Comparison of ENCODE assay signal across 19 mouse cellular contexts in the genomic region with DNA sequence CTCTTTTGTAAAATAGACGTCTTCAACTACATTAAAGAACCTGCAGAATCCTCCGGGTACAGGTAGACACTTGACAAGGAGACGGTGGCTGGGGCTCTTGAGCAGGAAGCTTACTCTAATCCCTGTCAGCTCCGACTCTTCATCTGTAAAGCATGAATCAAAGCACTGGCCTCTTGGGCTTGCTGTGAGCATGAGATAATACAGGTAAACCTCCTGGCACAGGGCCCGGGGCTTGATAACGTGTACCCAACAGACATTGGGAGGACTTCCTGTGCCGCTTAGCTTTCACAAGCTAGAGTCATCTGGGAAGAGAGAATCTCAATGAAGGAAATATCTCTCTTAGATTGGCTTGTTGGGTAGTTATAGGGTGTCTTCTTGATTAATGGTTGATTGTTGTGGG. TPM values are rescaled to one million over a fixed set of nuclear protein-coding genes. Genes with fewer than 3 reads are reported as not detected.
DNase-seq lines count a peak whose midpoint lies in the region; ATAC-seq lines count a peak whose summit lies in the region.
"Had no signal": no experiment of that assay in that cellular context is flagged by ENCODE, and none has a peak within 500 bp of the region (broad histone marks: within the 10 kb centered on the region; RNA-seq: fewer than 3 reads in every experiment).

No protein-coding gene starts in this region.

- no peaks in the 10 kb centered on the region for H3K36me3 ChIP-seq in embryonic facial prominence, embryonic 14.5 days (ENCODE audit: control insufficient read depth, insufficient read depth, low read length)
- H3K36me3 ChIP-seq in embryonic facial prominence, embryonic 10.5 days (replicated peaks) = no peaks in the 10 kb centered on the region
- no peaks in the 10 kb centered on the region for H3K36me3 ChIP-seq in liver, embryonic 12.5 days
- H3K36me3 ChIP-seq in hindbrain, embryonic 14.5 days (replicated peaks; ENCODE audit: control insufficient read depth, insufficient read depth) = no peaks in the 10 kb centered on the region
- H3K36me3 ChIP-seq: heart, embryonic 10.5 days; hindbrain, embryonic 13.5 days; kidney, embryonic 15.5 days; limb, embryonic 12.5 days; midbrain, embryonic 12.5 days had no signal

- no peak overlapping the region for H3K27ac ChIP-seq in embryonic facial prominence, embryonic 14.5 days (replicated peaks; ENCODE audit: low read depth, low read length)
- no peak overlapping the region for H3K27ac ChIP-seq in embryonic facial prominence, embryonic 10.5 days (replicated peaks)
- 0 out of 2 replicates have a peak overlapping the region, but pooled peaks have one; percentile 20 for H3K27ac ChIP-seq in liver, embryonic 12.5 days
- no peak overlapping the region for H3K27ac ChIP-seq in hindbrain, embryonic 14.5 days
- H3K27ac ChIP-seq: heart, embryonic 10.5 days; hindbrain, embryonic 13.5 days; kidney, embryonic 15.5 days; limb, embryonic 12.5 days; midbrain, embryonic 12.5 days had no signal

- no peak overlapping the region for H3K4me3 ChIP-seq in embryonic facial prominence, embryonic 14.5 days (ENCODE audit: low read depth, low read length)
- H3K4me3 ChIP-seq in embryonic facial prominence, embryonic 10.5 days = no peak overlapping the region
- no peak overlapping the region for H3K4me3 ChIP-seq in liver, embryonic 12.5 days
- H3K4me3 ChIP-seq in hindbrain, embryonic 14.5 days (replicated peaks; ENCODE audit: low read length) = no peak overlapping the region
- H3K4me3 ChIP-seq: heart, embryonic 10.5 days; hindbrain, embryonic 13.5 days; kidney, embryonic 15.5 days; limb, embryonic 12.5 days; midbrain, embryonic 12.5 days had no signal

- H3K27me3 ChIP-seq in embryonic facial prominence, embryonic 14.5 days (replicated peaks; ENCODE audit: control insufficient read depth, insufficient read depth, low read length) = no peaks in the 10 kb centered on the region
- no peaks in the 10 kb centered on the region for H3K27me3 ChIP-seq in embryonic facial prominence, embryonic 10.5 days (replicated peaks; ENCODE audit: low read depth, poor library complexity, severe bottlenecking)
- H3K27me3 ChIP-seq in liver, embryonic 12.5 days (replicated peaks) = peaks cover 64% of the 10 kb centered on the region
- no peaks in the 10 kb centered on the region for H3K27me3 ChIP-seq in hindbrain, embryonic 14.5 days (ENCODE audit: control insufficient read depth, insufficient read depth, low read length)
- H3K27me3 ChIP-seq: hindbrain, embryonic 13.5 days; kidney, embryonic 15.5 days; limb, embryonic 12.5 days; midbrain, embryonic 12.5 days had no signal

- no peak overlapping the region for H3K9ac ChIP-seq in embryonic facial prominence, embryonic 14.5 days (ENCODE audit: low read depth, low read length)
- H3K9ac ChIP-seq in liver, embryonic 12.5 days = no peak overlapping the region
- H3K9ac ChIP-seq in hindbrain, embryonic 14.5 days = no peak overlapping the region
- H3K9ac ChIP-seq: hindbrain, embryonic 13.5 days; kidney, embryonic 15.5 days; limb, embryonic 12.5 days; lung, embryonic 14.5 days; midbrain, embryonic 12.5 days had no signal

- no peak overlapping the region for H3K4me2 ChIP-seq in embryonic facial prominence, embryonic 14.5 days (ENCODE audit: low read depth, low read length)
- 0 out of 2 replicates have a peak overlapping the region, but pooled peaks have one; percentile 22 for H3K4me2 ChIP-seq in liver, embryonic 12.5 days
- H3K4me2 ChIP-seq in hindbrain, embryonic 14.5 days (replicated peaks) = no peak overlapping the region
- H3K4me2 ChIP-seq: hindbrain, embryonic 13.5 days; kidney, embryonic 15.5 days; limb, embryonic 12.5 days; lung, embryonic 14.5 days; midbrain, embryonic 12.5 days had no signal

- H3K4me1 ChIP-seq in embryonic facial prominence, embryonic 14.5 days (ENCODE audit: control insufficient read depth, insufficient read depth, low read length) = peaks cover 10% of the 10 kb centered on the region
- H3K4me1 ChIP-seq in embryonic facial prominence, embryonic 10.5 days = peaks cover 19% of the 10 kb centered on the region
- peaks cover 56% of the 10 kb centered on the region for H3K4me1 ChIP-seq in liver, embryonic 12.5 days
- H3K4me1 ChIP-seq in hindbrain, embryonic 14.5 days (replicated peaks; ENCODE audit: control insufficient read depth, insufficient read depth, low read length) = no peaks in the 10 kb centered on the region
- H3K4me1 ChIP-seq: midbrain, embryonic 12.5 days had no signal

- H3K9me3 ChIP-seq in embryonic facial prominence, embryonic 14.5 days (ENCODE audit: control insufficient read depth, low read length) = no peaks in the 10 kb centered on the region
- no peaks in the 10 kb centered on the region for H3K9me3 ChIP-seq in embryonic facial prominence, embryonic 10.5 days
- H3K9me3 ChIP-seq in liver, embryonic 12.5 days (replicated peaks) = no peaks in the 10 kb centered on the region
- no peaks in the 10 kb centered on the region for H3K9me3 ChIP-seq in hindbrain, embryonic 14.5 days (ENCODE audit: control insufficient read depth, low read length)
- H3K9me3 ChIP-seq: heart, embryonic 10.5 days; hindbrain, embryonic 13.5 days; kidney, embryonic 15.5 days; limb, embryonic 12.5 days; midbrain, embryonic 12.5 days had no signal

- ATAC-seq in embryonic facial prominence, embryonic 14.5 days (ENCODE audit: low read depth) = no peak
- peak; percentile 40 for ATAC-seq in liver, embryonic 12.5 days
- peak; percentile 58 for ATAC-seq in megakaryocyte-erythroid progenitor cell, adult 5-6 weeks (replicated peaks; ENCODE audit: low FRiP score, low TSS enrichment, poor library complexity, severe bottlenecking)
- ATAC-seq in hindbrain, embryonic 14.5 days (ENCODE audit: low FRiP score) = no peak
- ATAC-seq: forebrain, embryonic 16.5 days had no signal

- WGBS in embryonic facial prominence, embryonic 14.5 days = 89% methylated on average over 7 of the region's 7 CpGs
- 94% methylated on average over 7 of the region's 7 CpGs for WGBS in embryonic facial prominence, embryonic 10.5 days
- WGBS in liver, embryonic 12.5 days (ENCODE audit: insufficient replicate concordance) = 46% methylated on average over 7 of the region's 7 CpGs
- 90% methylated on average over 7 of the region's 7 CpGs for WGBS in hindbrain, embryonic 14.5 days

- DNase-seq in embryonic facial prominence, embryonic 14.5 days (ENCODE audit: low spot score) = peak; percentile 46
- DNase-seq in embryonic facial prominence, embryonic 10.5 days (ENCODE audit: low spot score) = no peak
- DNase-seq in MEL-GATA-1-ER (ENCODE audit: extremely low read depth, low read depth) = peak; percentile 87
- DNase-seq in hindbrain, embryonic 14.5 days (ENCODE audit: low spot score) = no peak
- no peak for DNase-seq in right cerebral cortex, postnatal 25 days
- DNase-seq in testis, postnatal 14 days (ENCODE audit: low spot score) = no peak
- DNase-seq: cerebellum, adult 2 months; cerebellum, postnatal 36 days; lung, embryonic 14.5 days; lung, postnatal 36 days; thymus, adult 18-20 months had no signal

RNA-seq across cellular contexts. Expression of gene Slc30a1, which starts 31.6 kb away (rescaled TPM):
- 2.5 and 3.4 TPM in 2 replicates for polyA plus RNA-seq in embryonic facial prominence, embryonic 14.5 days (2014; fragmentation: Nextera tagmentation; extraction: Ambion mirVana)
- 1.5 and 1.8 TPM in 2 replicates for polyA plus RNA-seq in embryonic facial prominence, embryonic 10.5 days (2016; fragmentation: Nextera tagmentation; extraction: Ambion mirVana)
- polyA plus RNA-seq in liver, embryonic 12.5 days (2016; fragmentation: Nextera tagmentation; extraction: Ambion mirVana) = 6.0 and 7.2 TPM in 2 replicates
- 4.4 and 5.5 TPM in 2 replicates for total RNA-seq in megakaryocyte-erythroid progenitor cell, adult 5-6 weeks (2014; fragmentation: Nextera tagmentation)
- total RNA-seq in megakaryocyte-erythroid progenitor cell, adult 5-6 weeks (2017) = 6.2 and 6.7 TPM in 2 replicates
- polyA plus RNA-seq in hindbrain, embryonic 14.5 days (2014; fragmentation: Nextera tagmentation; extraction: Ambion mirVana) = 3.5 and 3.7 TPM in 2 replicates

RNA-seq across cellular contexts. Expression of gene Nek2, which starts 53.8 kb away (rescaled TPM):
- 28.1 and 29.0 TPM in 2 replicates for polyA plus RNA-seq in embryonic facial prominence, embryonic 14.5 days (2014; fragmentation: Nextera tagmentation; extraction: Ambion mirVana)
- polyA plus RNA-seq in embryonic facial prominence, embryonic 10.5 days (2016; fragmentation: Nextera tagmentation; extraction: Ambion mirVana) = 60.0 and 62.2 TPM in 2 replicates
- polyA plus RNA-seq in liver, embryonic 12.5 days (2016; fragmentation: Nextera tagmentation; extraction: Ambion mirVana) = 49.4 and 51.0 TPM in 2 replicates
- total RNA-seq in megakaryocyte-erythroid progenitor cell, adult 5-6 weeks (2014; fragmentation: Nextera tagmentation) = 23.4 and 29.8 TPM in 2 replicates
- 34.9 and 36.3 TPM in 2 replicates for total RNA-seq in megakaryocyte-erythroid progenitor cell, adult 5-6 weeks (2017)
- polyA plus RNA-seq in hindbrain, embryonic 14.5 days (2014; fragmentation: Nextera tagmentation; extraction: Ambion mirVana) = 6.2 and 7.4 TPM in 2 replicates

Comparison
In these comparisons a context has a peak if more than half of its experiments do, and no peak if none do; other contexts are left out.
1. DNase-seq: peak in embryonic facial prominence, embryonic 14.5 days (single experiment) and MEL-GATA-1-ER (single experiment); none in embryonic facial prominence, embryonic 10.5 days (single experiment), hindbrain, embryonic 14.5 days (single experiment), right cerebral cortex, postnatal 25 days (single experiment) and testis, postnatal 14 days (single experiment).
2. ATAC-seq: peak in liver, embryonic 12.5 days (single experiment) and megakaryocyte-erythroid progenitor cell, adult 5-6 weeks (single experiment); none in embryonic facial prominence, embryonic 14.5 days (single experiment) and hindbrain, embryonic 14.5 days (single experiment).